Mouse (Mus musculus) G1E (cell line): ENCODE measurements around the gene Cend1. TPM values are rescaled to one million over a fixed set of nuclear protein-coding genes. Genes with fewer than 3 reads are reported as not detected.
A peak's percentile ranks its signal among the peaks of the same experiment; 100 is the strongest.

Experiments
- ATAC-seq: 2 replicates; pipeline ENCODE4 v1.8.0; 2016; ENCODE audit warnings: mild to moderate bottlenecking; ENCODE audit not compliant: insufficient number of reproducible peaks, poor library complexity, low FRiP score, severe bottlenecking; ENCODE audit errors: extremely low read depth
- DNase-seq: peaks from one replicate; pipeline ENCODE4 v3.0.0; 2012; ENCODE audit warnings: low spot score
- H3K27me3 ChIP-seq: 2 replicates; pipeline ENCODE4 v1.6.1; 2012; ENCODE audit warnings: mild to moderate bottlenecking, low read length, inconsistent platforms; ENCODE audit not compliant: insufficient read depth
- H3K36me3 ChIP-seq: replicated peaks from 2 replicates; pipeline ENCODE3; 2012; ENCODE audit warnings: mild to moderate bottlenecking, inconsistent platforms
- H3K4me1 ChIP-seq: 2 replicates; pipeline ENCODE4 v1.6.1; 2012; ENCODE audit warnings: low read depth, low read length, inconsistent platforms, mixed read lengths; ENCODE audit not compliant: insufficient read depth
- H3K4me3 ChIP-seq: 2 replicates; pipeline ENCODE4 v1.5.1; 2012; ENCODE audit warnings: low read depth, mild to moderate bottlenecking, inconsistent platforms, low read length, moderate library complexity, mixed read lengths
- H3K9me3 ChIP-seq: replicated peaks from 2 replicates; pipeline ENCODE4 v1.6.1; 2012; ENCODE audit warnings: inconsistent platforms
- CTCF ChIP-seq: IDR thresholded peaks from 2 replicates; pipeline ENCODE4 v1.5.1; 2012; ENCODE audit warnings: low read depth, low read length, inconsistent platforms, mixed read lengths
- GATA1 ChIP-seq: IDR thresholded peaks from 2 replicates; pipeline ENCODE4 v1.6.1; 2012; ENCODE audit warnings: borderline replicate concordance, low read length, inconsistent platforms, mixed read lengths
- GATA2 ChIP-seq: IDR thresholded peaks from 2 replicates; pipeline ENCODE4 v1.6.1; 2012; ENCODE audit warnings: low read depth, low read length, inconsistent platforms, borderline replicate concordance
- POLR2AphosphoS5 ChIP-seq: IDR thresholded peaks from 2 replicates; pipeline ENCODE4 v1.6.1; 2012; ENCODE audit warnings: low read depth, low read length, inconsistent platforms; ENCODE audit not compliant: insufficient replicate concordance
- TAL1 ChIP-seq: conservative IDR thresholded peaks from 2 replicates; pipeline ENCODE4 v1.6.1; 2012; ENCODE audit warnings: low read depth, low read length, inconsistent platforms, mixed read lengths
- polyA plus RNA-seq: library from polyadenylated mRNA; stranded (reverse); fragments of >175 nt; gene quantifications from 2 replicates; pipeline ENCODE4 v1.2.3, GENCODE M21; 2012
- total RNA-seq, 2 experiments: library from RNA; stranded (forward) in 1 of 2; stranded (reverse) in 1 of 2; fragments of 200-1000 nt in 1 of 2; fragments of >200 nt in 1 of 2; fragmentation: Nextera tagmentation in 1 of 2; gene quantifications; 2 replicates each; pipeline ENCODE4 v1.2.3; 2014 to 2017

Cend1 gene
- total and polyA plus RNA-seq, 3 experiments, result not detected

DNA sequence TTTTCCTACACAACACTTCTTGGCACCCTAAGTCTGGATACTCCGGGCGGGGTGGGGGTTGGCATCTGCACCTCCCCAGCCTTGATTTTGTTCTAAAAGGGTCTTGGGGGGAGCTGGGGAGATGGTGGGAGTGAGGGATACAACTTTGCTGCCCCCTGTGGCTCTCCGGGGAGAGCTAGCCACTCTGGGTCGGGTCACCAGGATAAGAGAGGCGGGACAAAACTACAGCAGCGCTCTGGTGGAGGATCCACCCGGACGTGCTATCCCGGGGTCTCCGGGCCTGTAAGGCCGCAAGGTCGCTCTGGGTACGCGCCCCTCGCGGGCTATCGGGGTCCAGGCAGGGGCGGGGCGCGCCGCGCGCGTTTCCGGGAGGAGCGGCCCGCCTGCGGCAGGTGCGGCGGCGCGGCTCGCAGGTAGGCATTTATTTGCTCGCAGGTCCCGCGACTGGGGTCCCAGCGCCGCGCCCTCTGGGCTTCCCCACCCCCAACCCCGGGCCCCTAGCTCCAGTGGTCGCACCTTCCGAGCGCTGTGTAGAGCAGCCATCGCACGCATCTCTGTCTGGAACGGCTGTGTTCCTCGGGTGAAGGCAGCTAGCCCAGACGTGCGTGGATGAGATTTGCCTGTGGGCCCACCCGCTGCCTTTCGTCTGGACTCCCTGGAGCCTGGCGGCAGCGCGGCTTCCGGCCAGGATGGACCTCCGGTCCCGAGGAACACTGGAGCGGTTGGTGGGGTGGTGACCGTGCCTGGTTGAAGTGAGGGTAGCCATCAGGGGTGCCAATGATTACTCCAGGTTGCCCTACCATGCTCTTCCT lies 32.4 kb upstream of the Cend1 start:
- H3K27me3 ChIP-seq, result peaks cover 50% of the 10 kb centered on the region
- no peak for TF ChIP-seq TAL1
- TF ChIP-seq GATA1, result no peak
- TF ChIP-seq POLR2AphosphoS5, result no peak
- no peak for TF ChIP-seq GATA2
- no peak for TF ChIP-seq CTCF
- ATAC-seq, result no peak
- DNase-seq, result no peak
- H3K9me3 ChIP-seq, result no peaks in the 10 kb centered on the region
- H3K4me3 ChIP-seq, result no peak overlapping the region
- peaks cover 44% of the 10 kb centered on the region for H3K36me3 ChIP-seq
- peaks cover 50% of the 10 kb centered on the region for H3K4me1 ChIP-seq

DNA sequence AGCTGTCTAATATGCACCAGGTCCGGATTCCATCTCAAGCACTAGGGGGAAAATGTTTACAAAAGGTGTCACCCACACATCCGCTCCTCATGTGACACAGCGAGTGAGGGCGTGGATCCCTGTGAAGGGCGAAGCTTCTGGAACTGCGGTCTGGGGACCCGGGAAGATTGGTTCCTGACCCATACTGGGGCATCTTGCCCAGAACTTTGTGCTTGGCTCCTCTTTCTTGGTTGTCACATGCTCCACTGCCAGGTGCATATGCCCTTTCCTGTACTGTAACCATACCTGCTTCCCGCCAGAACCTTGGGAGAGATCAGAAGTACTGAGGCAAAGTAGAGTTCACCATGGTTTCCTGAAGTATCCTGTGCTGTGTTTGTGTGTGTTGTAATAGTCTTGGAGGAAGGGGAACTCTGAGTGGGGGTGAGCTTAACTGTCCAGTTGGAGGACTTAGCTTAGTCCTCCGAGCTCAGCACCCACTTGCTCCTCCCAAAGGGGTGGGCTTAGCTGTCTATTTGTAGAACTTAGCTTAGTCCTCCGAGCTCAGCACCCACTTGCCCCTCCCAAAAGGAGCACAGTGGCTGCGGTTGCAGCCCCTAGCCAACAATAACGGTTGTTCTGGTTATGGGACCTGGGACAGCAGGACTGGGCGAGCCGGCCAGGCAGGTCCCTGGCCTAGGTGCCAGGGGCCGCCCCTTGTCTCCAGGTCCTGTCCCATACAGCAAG lies 31.3 kb upstream of the Cend1 start, which contains the start of gene Cracr2b:
TSS of gene Cracr2b (plus strand) at position 704 of the 723 bp plus-strand sequence.
- Histone ChIP-seq H3K36me3 (peaks cover 48% of the 10 kb centered on the region), H3K4me3 (no peak within 1 kb of the TSS), H3K27me3 (peaks cover 47% of the 10 kb centered on the region), H3K4me1 (peaks cover 51% of the 10 kb centered on the region), H3K9me3 (no peaks in the 10 kb centered on the region)
- TF ChIP-seq GATA1 (no peak), GATA2 (no peak), TAL1 (no peak), POLR2AphosphoS5 (no peak), CTCF (no peak)
- DNase-seq (no peak), ATAC-seq (no peak)

DNA sequence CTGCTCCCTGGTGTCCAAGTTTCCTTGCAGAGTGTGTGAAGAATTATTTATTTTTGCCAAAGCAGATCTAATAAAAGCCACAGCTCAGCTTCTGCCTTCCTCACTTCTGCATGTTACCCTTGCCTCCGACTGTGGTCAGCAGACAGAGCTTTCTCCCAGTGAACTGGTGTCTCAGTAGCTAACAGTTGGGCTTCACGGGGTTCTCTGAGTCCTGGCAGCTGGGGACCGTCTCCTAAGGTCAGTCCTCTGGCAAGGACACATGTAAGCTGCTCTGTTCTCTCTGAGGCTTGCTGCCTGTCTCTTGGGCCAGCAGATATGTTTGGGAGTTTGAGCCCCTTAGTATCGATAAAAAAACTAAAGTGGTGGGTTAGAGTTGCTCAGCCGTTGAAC lies 30.7 kb upstream of the Cend1 start:
- ATAC-seq, result no peak
- peaks cover 43% of the 10 kb centered on the region for H3K27me3 ChIP-seq

GRCm38 (mm10) chr7:141459301-141459711 lies 30.0 kb upstream of the Cend1 start:
- H3K36me3 ChIP-seq, result peaks cover 48% of the 10 kb centered on the region
- H3K27me3 ChIP-seq, result peaks cover 36% of the 10 kb centered on the region
- no peak overlapping the region for H3K4me3 ChIP-seq
- TF ChIP-seq CTCF (no peak), GATA2 (no peak), GATA1 (no peak), TAL1 (no peak), POLR2AphosphoS5 (no peak)
- H3K4me1 ChIP-seq, result peaks cover 49% of the 10 kb centered on the region
- H3K9me3 ChIP-seq, result no peaks in the 10 kb centered on the region
- ATAC-seq (no peak), DNase-seq (no peak)

More for the DNA sequence above, 30.7 kb upstream of the Cend1 start:
- Histone ChIP-seq H3K36me3 (peaks cover 48% of the 10 kb centered on the region), H3K4me1 (peaks cover 50% of the 10 kb centered on the region), H3K4me3 (no peak overlapping the region), H3K9me3 (no peaks in the 10 kb centered on the region)
- TF ChIP-seq POLR2AphosphoS5, result no peak
- no peak for TF ChIP-seq CTCF
- no peak for TF ChIP-seq GATA1
- no peak for TF ChIP-seq GATA2
- TF ChIP-seq TAL1, result no peak
- no peak for DNase-seq

DNA sequence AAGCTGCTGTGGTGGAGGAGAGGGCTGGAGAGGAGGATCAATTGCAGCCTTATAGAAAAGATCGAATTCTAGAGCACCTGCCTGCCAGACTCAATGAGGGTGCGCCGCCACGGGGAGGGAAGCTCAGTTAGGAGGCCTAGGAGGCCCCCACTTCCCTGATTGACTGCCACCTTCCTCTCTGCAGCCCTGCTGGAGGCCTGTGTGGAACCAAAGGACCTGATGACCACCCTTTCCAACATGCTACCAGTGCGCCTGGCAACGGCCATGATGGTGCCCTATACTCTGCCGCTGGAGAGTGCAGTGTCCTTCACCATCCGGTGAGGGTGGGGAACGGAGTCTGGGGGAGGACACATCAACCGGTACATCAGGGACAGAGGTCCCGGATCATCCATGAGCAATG lies 29.4 kb upstream of the Cend1 start:
- no peak for DNase-seq
- peaks cover 29% of the 10 kb centered on the region for H3K27me3 ChIP-seq
- peaks cover 48% of the 10 kb centered on the region for H3K4me1 ChIP-seq
- peaks cover 48% of the 10 kb centered on the region for H3K36me3 ChIP-seq
- H3K4me3 ChIP-seq, result no peak overlapping the region
- no peaks in the 10 kb centered on the region for H3K9me3 ChIP-seq
- no peak for ATAC-seq
- TF ChIP-seq TAL1 (no peak), GATA2 (no peak), CTCF (no peak), POLR2AphosphoS5 (no peak), GATA1 (no peak)

- H3K4me3 ChIP-seq, result no peak overlapping the region
- peaks cover 51% of the 10 kb centered on the region for H3K4me1 ChIP-seq
- no peak for ATAC-seq
- peak; percentile 70 for DNase-seq
- no peaks in the 10 kb centered on the region for H3K9me3 ChIP-seq
- H3K27me3 ChIP-seq, result peaks cover 24% of the 10 kb centered on the region
- peaks cover 52% of the 10 kb centered on the region for H3K36me3 ChIP-seq
- TF ChIP-seq GATA2 (no peak), CTCF (peak; percentile 23; the same call in 1 of the 2 replicates), GATA1 (no peak), POLR2AphosphoS5 (no peak), TAL1 (no peak)
Measured at GRCm38 (mm10) chr7:141457986-141458660, 28.8 kb upstream of the Cend1 start.
